Mouse (Mus musculus): ENCODE data around the gene Gm13277. TPM values are rescaled to one million over a fixed set of nuclear protein-coding genes. Genes with fewer than 3 reads are reported as not detected.
"Not testable (repeated sequence)": the region's sequence is repeated elsewhere in the genome, so short reads cannot be mapped to it uniquely, and the experiment has no call there.

The Gm13277 gene
- polyA plus RNA-seq (2016; fragmentation: Nextera tagmentation; extraction: Ambion mirVana), result not detected in 2 replicates

GRCm38 (mm10) chr4:88788402-88788801, at the start of gene Gm13277:
Gm13277 (plus strand) TSS chr4:88788632.
- H3K27me3 ChIP-seq; ATAC-seq (ENCODE audit: low FRiP score): not testable (repeated sequence)
- WGBS, result 0% methylated on average over 1 of the region's 28 CpGs

GRCm38 (mm10) chr4:88739036-88739435, 49.4 kb upstream of the Gm13277 start:
- H3K9ac ChIP-seq, result no peak overlapping the region
- no peak overlapping the region for H3K4me3 ChIP-seq (replicated peaks)
- H3K4me1 ChIP-seq, result no peaks in the 10 kb centered on the region
- H3K27me3 ChIP-seq, result no peaks in the 10 kb centered on the region
- no peaks in the 10 kb centered on the region for H3K36me3 ChIP-seq (replicated peaks)
- no peak overlapping the region for H3K27ac ChIP-seq
- H3K9me3 ChIP-seq, result no peaks in the 10 kb centered on the region
- WGBS, result 93% methylated on average over 6 of the region's 6 CpGs
- H3K4me2 ChIP-seq, result no peak overlapping the region
- no peak for ATAC-seq (ENCODE audit: low FRiP score)

More at GRCm38 (mm10) chr4:88788402-88788801, at the start of gene Gm13277:
- not testable (repeated sequence) for H3K9ac ChIP-seq; H3K4me1 ChIP-seq; H3K27ac ChIP-seq; H3K9me3 ChIP-seq; H3K36me3 ChIP-seq (replicated peaks); H3K4me3 ChIP-seq (replicated peaks); H3K4me2 ChIP-seq

GRCm38 (mm10) chr4:88741426-88741825, 47.0 kb upstream of the Gm13277 start:
- H3K36me3 ChIP-seq (replicated peaks), result no peaks in the 10 kb centered on the region
- H3K27me3 ChIP-seq, result no peaks in the 10 kb centered on the region
- no peaks in the 10 kb centered on the region for H3K9me3 ChIP-seq
- no peak overlapping the region for H3K9ac ChIP-seq
- WGBS, result 92% methylated on average over 4 of the region's 4 CpGs
- H3K4me3 ChIP-seq (replicated peaks), result no peak overlapping the region
- ATAC-seq (ENCODE audit: low FRiP score), result no peak
- H3K4me2 ChIP-seq, result no peak overlapping the region
- no peaks in the 10 kb centered on the region; the same call in 1 of the 2 replicates for H3K4me1 ChIP-seq
- H3K27ac ChIP-seq, result no peak overlapping the region

- no peaks in the 10 kb centered on the region; the same call in 1 of the 2 replicates for H3K4me1 ChIP-seq
- H3K27me3 ChIP-seq, result no peaks in the 10 kb centered on the region
- ATAC-seq (ENCODE audit: low FRiP score), result no peak
- no peak overlapping the region for H3K4me2 ChIP-seq
- H3K27ac ChIP-seq, result no peak overlapping the region
- WGBS, result 76% methylated on average over 7 of the region's 7 CpGs
- H3K4me3 ChIP-seq (replicated peaks), result no peak overlapping the region
- H3K9me3 ChIP-seq, result no peaks in the 10 kb centered on the region
- H3K9ac ChIP-seq, result no peak overlapping the region
- H3K36me3 ChIP-seq (replicated peaks), result no peaks in the 10 kb centered on the region
These were observed 45.6 kb upstream of the Gm13277 start for GRCm38 (mm10) chr4:88742771-88743371.

GRCm38 (mm10) chr4:88744207-88744606, 44.2 kb upstream of the Gm13277 start:
- no peaks in the 10 kb centered on the region for H3K27me3 ChIP-seq
- no peaks in the 10 kb centered on the region for H3K9me3 ChIP-seq
- no peak overlapping the region for H3K4me2 ChIP-seq
- no peak overlapping the region for H3K9ac ChIP-seq
- H3K27ac ChIP-seq, result no peak overlapping the region
- H3K4me3 ChIP-seq (replicated peaks), result no peak overlapping the region
- ATAC-seq (ENCODE audit: low FRiP score), result no peak
- H3K36me3 ChIP-seq (replicated peaks), result no peaks in the 10 kb centered on the region
- no peaks in the 10 kb centered on the region; the same call in 1 of the 2 replicates for H3K4me1 ChIP-seq
- WGBS, result 72% methylated on average over 3 of the region's 3 CpGs

- Histone ChIP-seq H3K4me2 (no peak overlapping the region), H3K36me3 (replicated peaks) (no peaks in the 10 kb centered on the region), H3K4me1 (no peaks in the 10 kb centered on the region; the same call in 1 of the 2 replicates), H3K27me3 (no peaks in the 10 kb centered on the region), H3K4me3 (replicated peaks) (no peak overlapping the region), H3K9me3 (no peaks in the 10 kb centered on the region), H3K27ac (no peak overlapping the region), H3K9ac (no peak overlapping the region)
- ATAC-seq (ENCODE audit: low FRiP score), result no peak
- WGBS, result 68% methylated on average over 6 of the region's 6 CpGs
These were observed 38.5 kb upstream of the Gm13277 start for GRCm38 (mm10) chr4:88749926-88750325.

- 75% methylated on average over 15 of the region's 15 CpGs for WGBS
- not testable (repeated sequence) for H3K4me1 ChIP-seq; H3K27ac ChIP-seq; H3K9ac ChIP-seq; H3K4me2 ChIP-seq; ATAC-seq (ENCODE audit: low FRiP score); H3K4me3 ChIP-seq (replicated peaks); H3K9me3 ChIP-seq; H3K36me3 ChIP-seq (replicated peaks); H3K27me3 ChIP-seq
These were observed 33.6 kb upstream of the Gm13277 start, which contains the start of gene Gm13271 for GRCm38 (mm10) chr4:88754818-88755340. Gm13271 (plus strand) TSS chr4:88754868.

GRCm38 (mm10) chr4:88756581-88757513, 31.6 kb upstream of the Gm13277 start:
- not testable (repeated sequence) for ATAC-seq (ENCODE audit: low FRiP score); H3K27me3 ChIP-seq; H3K4me1 ChIP-seq; H3K36me3 ChIP-seq (replicated peaks); H3K9me3 ChIP-seq
- peak overlapping the region; percentile 75 for H3K27ac ChIP-seq
- WGBS, result 12% methylated on average over 28 of the region's 31 CpGs
- peak overlapping the region; percentile 44 for H3K4me3 ChIP-seq (replicated peaks)
- H3K4me2 ChIP-seq, result peak overlapping the region; percentile 87
- H3K9ac ChIP-seq, result peak overlapping the region; percentile 63

GRCm38 (mm10) chr4:88757628-88758031, 30.8 kb upstream of the Gm13277 start:
- peak overlapping the region; percentile 63 for H3K9ac ChIP-seq

GRCm38 (mm10) chr4:88758751-88759150, 29.7 kb upstream of the Gm13277 start:
- not testable (repeated sequence) for H3K9ac ChIP-seq; H3K27me3 ChIP-seq; H3K4me3 ChIP-seq (replicated peaks); H3K27ac ChIP-seq; H3K36me3 ChIP-seq (replicated peaks); H3K9me3 ChIP-seq; ATAC-seq (ENCODE audit: low FRiP score); H3K4me2 ChIP-seq; H3K4me1 ChIP-seq
- 91% methylated on average over 9 of the region's 9 CpGs for WGBS

More at GRCm38 (mm10) chr4:88757628-88758031, 30.8 kb upstream of the Gm13277 start:
- ATAC-seq (ENCODE audit: low FRiP score), result peak; percentile 99
- not testable (repeated sequence) for H3K36me3 ChIP-seq (replicated peaks); H3K4me1 ChIP-seq; H3K9me3 ChIP-seq; H3K27me3 ChIP-seq
- H3K4me2 ChIP-seq, result peak overlapping the region; percentile 87
- peak overlapping the region; percentile 75 for H3K27ac ChIP-seq
- peak overlapping the region; percentile 44 for H3K4me3 ChIP-seq (replicated peaks)
- WGBS, result under 1% methylated on average over 20 of the region's 21 CpGs

- H3K9me3 ChIP-seq; H3K4me1 ChIP-seq; H3K36me3 ChIP-seq (replicated peaks); H3K9ac ChIP-seq; H3K27me3 ChIP-seq; ATAC-seq (ENCODE audit: low FRiP score); H3K27ac ChIP-seq: not testable (repeated sequence)
- H3K4me2 ChIP-seq, result peak within 1 kb of the TSS; percentile 60
- WGBS, result 20% methylated on average over 11 of the region's 14 CpGs
- peak within 1 kb of the TSS; percentile 36 for H3K4me3 ChIP-seq (replicated peaks)
These were observed 28.7 kb upstream of the Gm13277 start, which contains the start of gene Gm13283 for GRCm38 (mm10) chr4:88759610-88760268. Gm13283 (plus strand) TSS chr4:88760119.

- not testable (repeated sequence) for H3K9ac ChIP-seq; ATAC-seq (ENCODE audit: low FRiP score)
- WGBS, result under 1% methylated on average over 21 of the region's 28 CpGs
These were observed 28.0 kb upstream of the Gm13277 start for GRCm38 (mm10) chr4:88760431-88760830.

More at GRCm38 (mm10) chr4:88760431-88760830, 28.0 kb upstream of the Gm13277 start:
- Histone ChIP-seq H3K4me3 (replicated peaks) (peak overlapping the region; percentile 36), H3K4me2 (peak overlapping the region; percentile 60)
- not testable (repeated sequence) for H3K27me3 ChIP-seq; H3K27ac ChIP-seq; H3K4me1 ChIP-seq; H3K9me3 ChIP-seq; H3K36me3 ChIP-seq (replicated peaks)

Measured in forebrain, embryonic 12.5 days (tissue).